Mouse (Mus musculus) spleen, adult 2 months (tissue): ENCODE results near the gene Gpalpp1.

Source experiments
- CTCF ChIP-seq: fragments of 200-500 bp; IDR thresholded peaks from 2 replicates; pipeline ENCODE4 v1.5.1; 2011; ENCODE audit warnings: mild to moderate bottlenecking, inconsistent platforms; ENCODE audit not compliant: insufficient read depth, insufficient read length, insufficient replicate concordance; ENCODE audit errors: extremely low read depth
- POLR2A ChIP-seq: fragments of 200-500 bp; IDR thresholded peaks from 2 replicates; pipeline ENCODE4 v1.6.1; 2011; ENCODE audit warnings: low read depth, low read length, inconsistent platforms

DNA sequence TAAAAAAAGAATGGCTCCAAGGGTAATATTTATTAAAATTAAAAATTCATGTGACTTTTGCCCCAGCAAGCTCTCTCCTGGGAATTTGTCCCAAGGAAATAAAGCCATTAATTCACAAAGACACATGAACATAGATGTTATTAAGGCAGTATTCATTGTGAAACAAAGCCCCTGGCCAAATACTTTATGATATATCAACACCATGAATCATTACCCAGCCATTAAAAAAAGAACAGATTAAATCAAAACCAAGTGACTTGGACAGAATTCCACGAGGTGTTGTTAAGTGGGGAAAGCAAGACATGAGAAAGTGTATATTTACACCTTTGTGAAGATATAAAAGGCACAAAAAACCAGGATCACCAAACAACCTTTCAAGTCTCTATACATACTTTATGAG lies 43.3 kb downstream of the Gpalpp1 start:
- TF ChIP-seq POLR2A (no peak), CTCF (no peak)
